Mouse (Mus musculus) heart, adult 2 months (tissue): ENCODE data around the gene Ptpn1. TPM values are rescaled to one million over a fixed set of nuclear protein-coding genes. Genes with fewer than 3 reads are reported as not detected.

Experiments
- DNase-seq, 2 experiments: peaks; one replicate each; pipeline ENCODE4 v3.0.0; 2021
- H3K27ac ChIP-seq: fragments of 200-600 bp; 2 replicates; pipeline ENCODE4 v1.8.1; 2022
- H3K27me3 ChIP-seq: fragments of 200-500 bp; 2 replicates; pipeline ENCODE4 v1.6.1; 2012; ENCODE audit warnings: mild to moderate bottlenecking, low read length, inconsistent platforms, mixed read lengths; ENCODE audit not compliant: control insufficient read depth, insufficient read depth
- H3K36me3 ChIP-seq: fragments of 200-500 bp; 2 replicates; pipeline ENCODE4 v1.6.1; 2012; ENCODE audit warnings: low read length, inconsistent platforms; ENCODE audit not compliant: control insufficient read depth, insufficient read depth
- H3K4me1 ChIP-seq: fragments of 200-500 bp; 2 replicates; pipeline ENCODE4 v1.6.1; 2011; ENCODE audit warnings: low read length; ENCODE audit not compliant: control insufficient read depth, insufficient read depth
- H3K4me3 ChIP-seq: fragments of 200-600 bp; 2 replicates; pipeline ENCODE4 v1.8.1; 2022
- H3K79me2 ChIP-seq: fragments of 200-500 bp; replicated peaks from 2 replicates; pipeline ENCODE4 v1.6.1; 2012; ENCODE audit warnings: mild to moderate bottlenecking, inconsistent platforms, low read length, moderate library complexity, mixed read lengths; ENCODE audit not compliant: control insufficient read depth, insufficient read depth
- H3K9ac ChIP-seq: fragments of 200-500 bp; 2 replicates; pipeline ENCODE4 v1.6.1; 2012; ENCODE audit warnings: low read depth, mild to moderate bottlenecking, control low read depth, inconsistent platforms, low read length, mixed read lengths
- CTCF ChIP-seq: fragments of 200-600 bp; IDR thresholded peaks from 2 replicates; pipeline ENCODE4 v1.8.1; 2022; ENCODE audit warnings: antibody characterized with exemption, mild to moderate bottlenecking, moderate library complexity
- EP300 ChIP-seq: fragments of 200-500 bp; IDR thresholded peaks from 2 replicates; pipeline ENCODE4 v1.6.1; 2011; ENCODE audit warnings: low read depth, low read length, control low read depth; ENCODE audit not compliant: insufficient read depth
- POLR2A ChIP-seq: fragments of 200-500 bp; IDR thresholded peaks from 2 replicates; pipeline ENCODE4 v1.6.1; 2011; ENCODE audit warnings: mild to moderate bottlenecking, low read depth, low read length, control low read depth; ENCODE audit not compliant: insufficient read depth
- WGBS: fragments of 180-500 bp; shearing (Covaris S2); methylation state at CpG from one replicate; pipeline ENCODE4 v1.1.7; 2018; 5-methylcytosine and 5-hydroxymethylcytosine counted together
- intact Hi-C: fragments of 180-260 bp; cut with DNase I; formaldehyde crosslinking; loops from one replicate; pipeline ENCODE4 v1.15.1; 2025
- polyA plus RNA-seq: library from polyadenylated mRNA; depleted of rRNA; stranded (reverse); fragments of >200 nt; gene quantifications from 2 replicates; pipeline ENCODE4 v1.2.3, GENCODE M21; 2012
- total RNA-seq, 2 experiments: library from RNA; stranded (reverse); gene quantifications; 2 replicates each; pipeline ENCODE4 v1.2.3; 2021

Gene Ptpn1
- total and polyA plus RNA-seq, 3 experiments = 15.7 to 23.2 (median 21.4) TPM

GRCm38 (mm10) chr2:167932727-167933231 lies 922 bp downstream of the Ptpn1 start:
- peak overlapping the region; percentile 95 for H3K4me3 ChIP-seq
- peaks cover 11% of the 10 kb centered on the region for H3K4me1 ChIP-seq
- no peak for TF ChIP-seq POLR2A
- no peak for TF ChIP-seq CTCF
- no peak for TF ChIP-seq EP300
- peak overlapping the region; percentile 97 for H3K9ac ChIP-seq
- H3K36me3 ChIP-seq = peaks cover 6% of the 10 kb centered on the region
- DNase-seq = no peak
- under 1% methylated on average over 18 of the region's 18 CpGs for WGBS
- no peaks in the 10 kb centered on the region for H3K27me3 ChIP-seq
- intact Hi-C loops = no loop called here
- peaks cover 8% of the 10 kb centered on the region for H3K79me2 ChIP-seq
- peak overlapping the region; percentile 93 for H3K27ac ChIP-seq

GRCm38 (mm10) chr2:167933397-167933796 lies 1.5 kb downstream of the Ptpn1 start:
- TF ChIP-seq CTCF = no peak
- TF ChIP-seq POLR2A = no peak
- no peak for TF ChIP-seq EP300
- no peak for DNase-seq
- H3K27ac ChIP-seq = no peak overlapping the region
- H3K4me1 ChIP-seq = peaks cover 11% of the 10 kb centered on the region
- no peaks in the 10 kb centered on the region for H3K27me3 ChIP-seq
- H3K36me3 ChIP-seq = peaks cover 6% of the 10 kb centered on the region
- WGBS = 35% methylated on average over 7 of the region's 7 CpGs
- H3K4me3 ChIP-seq = peak overlapping the region; percentile 95
- H3K79me2 ChIP-seq = peaks cover 10% of the 10 kb centered on the region
- intact Hi-C loops = no loop called here
- H3K9ac ChIP-seq = no peak overlapping the region; the same call in 1 of the 2 replicates

GRCm38 (mm10) chr2:167935956-167936355 lies 4.1 kb downstream of the Ptpn1 start:
- 87% methylated on average over 3 of the region's 3 CpGs for WGBS
- Histone ChIP-seq H3K27ac (no peak overlapping the region), H3K79me2 (peaks cover 14% of the 10 kb centered on the region), H3K27me3 (no peaks in the 10 kb centered on the region), H3K4me1 (peaks cover 21% of the 10 kb centered on the region), H3K4me3 (no peak overlapping the region), H3K36me3 (peaks cover 6% of the 10 kb centered on the region), H3K9ac (no peak overlapping the region)
- DNase-seq = no peak
- TF ChIP-seq EP300 (no peak), POLR2A (no peak), CTCF (no peak)
- intact Hi-C loops = no loop called here

- peaks cover 6% of the 10 kb centered on the region for H3K79me2 ChIP-seq
- H3K4me3 ChIP-seq = no peak overlapping the region
- WGBS = 80% methylated on average over 3 of the region's 3 CpGs
- H3K36me3 ChIP-seq = peaks cover 2% of the 10 kb centered on the region
- no peak overlapping the region for H3K27ac ChIP-seq
- H3K9ac ChIP-seq = no peak overlapping the region
- intact Hi-C loops = no loop called here
- no peaks in the 10 kb centered on the region for H3K27me3 ChIP-seq
- TF ChIP-seq EP300 (no peak), CTCF (no peak), POLR2A (no peak)
- DNase-seq = no peak
- peaks cover 41% of the 10 kb centered on the region for H3K4me1 ChIP-seq
Measured at GRCm38 (mm10) chr2:167938786-167939185, 6.9 kb downstream of the Ptpn1 start.

- no peaks in the 10 kb centered on the region for H3K27me3 ChIP-seq
- H3K4me3 ChIP-seq = no peak overlapping the region
- WGBS = 70% methylated on average over 4 of the region's 4 CpGs
- H3K27ac ChIP-seq = no peak overlapping the region
- peaks cover 44% of the 10 kb centered on the region for H3K4me1 ChIP-seq
- no peaks in the 10 kb centered on the region; the same call in 1 of the 2 replicates for H3K36me3 ChIP-seq
- intact Hi-C loops = no loop called here
- DNase-seq = no peak
- no peak overlapping the region for H3K9ac ChIP-seq
- TF ChIP-seq POLR2A = no peak
- no peak for TF ChIP-seq CTCF
- no peak for TF ChIP-seq EP300
- peaks cover 6% of the 10 kb centered on the region for H3K79me2 ChIP-seq
Measured at GRCm38 (mm10) chr2:167939204-167939603, 7.3 kb downstream of the Ptpn1 start.

- no peaks in the 10 kb centered on the region; the same call in 1 of the 2 replicates for H3K36me3 ChIP-seq
- intact Hi-C loops = no loop called here
- no peak for DNase-seq
- H3K4me3 ChIP-seq = no peak overlapping the region
- H3K27me3 ChIP-seq = no peaks in the 10 kb centered on the region
- no peak overlapping the region for H3K9ac ChIP-seq
- H3K27ac ChIP-seq = no peak overlapping the region
- TF ChIP-seq POLR2A = no peak
- TF ChIP-seq CTCF = no peak
- no peak for TF ChIP-seq EP300
- 36% methylated on average over 11 of the region's 11 CpGs for WGBS
- peaks cover 45% of the 10 kb centered on the region for H3K4me1 ChIP-seq
- H3K79me2 ChIP-seq = peaks cover 6% of the 10 kb centered on the region
Measured at GRCm38 (mm10) chr2:167939632-167940399, 8.0 kb downstream of the Ptpn1 start.
